Mouse (Mus musculus) heart, adult 8-10 months (tissue): ENCODE results near the gene Ccdc24. TPM values are rescaled to one million over a fixed set of nuclear protein-coding genes. Genes with fewer than 3 reads are reported as not detected.

ENCODE experiments used
- DNase-seq: peaks from one replicate; pipeline ENCODE4 v3.0.0; 2022; ENCODE audit warnings: low spot score
- total RNA-seq, 4 experiments: library from RNA; stranded (reverse); gene quantifications; 2 replicates each; pipeline ENCODE4 v1.2.4; 2022

The Ccdc24 gene
- total RNA-seq, 4 experiments from 2014 or later = 0.25 to 0.50 TPM; not detected in 2

- peak; percentile 73 for DNase-seq
Measured at GRCm38 (mm10) chr4:117830124-117830551, 42.2 kb downstream of the Ccdc24 start.

- peak; percentile 78 for DNase-seq
Measured at GRCm38 (mm10) chr4:117829260-117830123, 42.9 kb downstream of the Ccdc24 start.

DNA sequence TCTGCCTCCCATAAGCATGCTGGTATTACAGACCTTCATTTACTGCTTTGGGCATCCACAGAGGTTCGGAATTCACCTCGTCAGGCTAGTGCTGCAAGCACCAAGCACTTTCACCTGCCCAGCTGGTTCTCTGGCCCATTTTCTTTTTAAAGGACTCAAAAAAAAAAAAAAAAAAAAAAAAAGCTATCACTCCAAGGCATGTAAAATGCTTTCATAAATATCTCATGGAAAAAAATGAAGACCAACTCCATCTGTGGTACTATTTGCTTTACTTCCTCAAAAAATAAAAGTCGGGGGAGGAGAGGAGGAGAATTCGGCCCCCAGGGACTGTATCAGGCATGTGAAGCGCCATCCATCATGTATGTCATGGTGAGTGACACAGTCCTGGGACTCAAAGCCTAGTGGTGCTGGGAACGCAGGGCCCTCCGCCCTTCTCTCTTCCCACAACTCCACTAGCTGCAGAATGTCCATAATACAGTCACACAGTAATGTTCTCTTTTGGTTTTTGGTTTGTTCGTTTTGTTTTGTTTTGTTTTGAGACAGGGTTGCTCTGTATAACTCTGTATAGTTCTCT is 43.7 kb downstream of the Ccdc24 start:
- DNase-seq = no peak

GRCm38 (mm10) chr4:117818032-117818431 is 54.3 kb downstream of the Ccdc24 start:
- DNase-seq = no peak

GRCm38 (mm10) chr4:117816776-117817175 is 55.6 kb downstream of the Ccdc24 start:
- no peak for DNase-seq

Other genes starting within 250 kb of the Ccdc24 start
- 10 to 100 TPM; 15.9 to 23.7 (median 20.9) TPM for gene Dmap1, start 190.3 kb downstream of the Ccdc24 start, total RNA-seq
- gene Gm12845, start 148.1 kb downstream of the Ccdc24 start, total RNA-seq = not detected
- gene Klf17, start 106.9 kb downstream of the Ccdc24 start, total RNA-seq = not detected
- gene Slc6a9, start 38.1 kb downstream of the Ccdc24 start, total RNA-seq = 1 to 10 TPM; 1.7 to 2.3 (median 2.2) TPM
- 1 to 10 TPM; 4.2 to 5.1 (median 4.4) TPM for gene B4galt2, start 10.9 kb upstream of the Ccdc24 start, total RNA-seq
- gene Atp6v0b, start 14.8 kb upstream of the Ccdc24 start, total RNA-seq = 100 to 1,000 TPM; 108 to 133 (median 121) TPM
- 1 to 10 TPM; 3.4 to 4.1 (median 3.9) TPM for gene Dph2, start 19.5 kb upstream of the Ccdc24 start, total RNA-seq
- 10 to 100 TPM; 58.9 to 86.0 (median 75.4) TPM for gene Ipo13, start 42.4 kb upstream of the Ccdc24 start, total RNA-seq
- gene Artn, start 57.2 kb upstream of the Ccdc24 start, total RNA-seq = under 1 TPM in 1 of 4 experiments, not detected in 3; 0.34 TPM